Comparison of ENCODE assay signal across 9 mouse cellular contexts in the genomic region with DNA sequence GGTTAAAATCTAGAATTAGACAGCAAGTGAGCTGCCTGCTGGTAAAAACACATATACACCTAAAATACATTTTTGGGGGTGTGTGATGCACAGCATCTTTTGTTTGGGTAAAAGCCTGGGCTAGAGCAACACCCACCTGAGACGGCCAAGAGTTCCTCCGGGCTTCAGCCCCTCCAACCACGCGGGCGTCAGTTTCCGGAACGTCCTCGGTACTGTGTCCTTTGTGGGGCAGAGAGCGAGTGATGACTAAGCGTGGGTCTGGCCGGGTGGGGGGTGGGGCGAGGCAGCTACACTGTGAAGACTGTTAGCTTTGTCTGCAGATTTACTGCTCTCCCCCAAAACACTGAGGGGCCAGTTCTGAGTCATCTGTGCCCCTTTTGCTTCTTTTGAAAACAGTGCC. TPM values are rescaled to one million over a fixed set of nuclear protein-coding genes. Genes with fewer than 3 reads are reported as not detected.
DNase-seq lines count a peak whose midpoint lies in the region; ATAC-seq and TF ChIP-seq lines count a peak whose summit lies in the region.
"Had no signal": no experiment of that assay in that cellular context is flagged by ENCODE, and none has a peak within 500 bp of the region (broad histone marks: within the 10 kb centered on the region; RNA-seq: fewer than 3 reads in every experiment).

No protein-coding gene starts in this region.

- DNase-seq in right cerebral cortex, adult 2 months (ENCODE audit: low spot score in 2 of 2), result peak; percentile 48 to 51
- no peak for DNase-seq in right cerebral cortex, postnatal 10 days (ENCODE audit: low spot score in 2 of 2)
- peak; percentile 46 for DNase-seq in urinary bladder, postnatal 25 days (ENCODE audit: low spot score)
- no peak for DNase-seq in gastrocnemius, postnatal 4 days (ENCODE audit: low spot score in 2 of 2)
- no peak for DNase-seq in retina, postnatal 1 day
- DNase-seq: cerebellum, postnatal 10 days had no signal

- TF ChIP-seq CTCF in bone marrow macrophage, adult 2 months (IDR thresholded peaks at IDR 0.05; ENCODE audit: low read depth, low read length), result no peak

- peaks cover 25% of the 10 kb centered on the region for H3K4me1 ChIP-seq in bone marrow macrophage, adult 2 months (ENCODE audit: control insufficient read depth, insufficient read depth, low read length)
- H3K4me1 ChIP-seq in midbrain, embryonic 15.5 days, result no peaks in the 10 kb centered on the region

- no peaks in the 10 kb centered on the region for H3K9me3 ChIP-seq in midbrain, embryonic 15.5 days

- peak overlapping the region; percentile 51 for H3K4me3 ChIP-seq in bone marrow macrophage, adult 2 months (ENCODE audit: insufficient read depth, low read length)
- H3K4me3 ChIP-seq in macrophage (ENCODE audit: inconsistent target), result peak overlapping the region; percentile 11; the same call in 1 of the 2 replicates
- H3K4me3 ChIP-seq in midbrain, embryonic 15.5 days, result no peak overlapping the region

- ATAC-seq in midbrain, embryonic 15.5 days (replicated peaks), result no peak

- H3K27ac ChIP-seq in bone marrow macrophage, adult 2 months (ENCODE audit: insufficient read depth, low read depth, low read length), result peak overlapping the region; percentile 76
- H3K27ac ChIP-seq in macrophage, result peak overlapping the region; percentile 89
- H3K27ac ChIP-seq in midbrain, embryonic 15.5 days, result no peak overlapping the region

- H3K36me3 ChIP-seq in macrophage (ENCODE audit: inconsistent target), result peaks cover 8% of the 10 kb centered on the region; the same call in 1 of the 2 replicates
- H3K36me3 ChIP-seq in midbrain, embryonic 15.5 days (replicated peaks), result no peaks in the 10 kb centered on the region

- H3K4me2 ChIP-seq in midbrain, embryonic 15.5 days, result no peak overlapping the region

- no peak overlapping the region for H3K9ac ChIP-seq in midbrain, embryonic 15.5 days

- WGBS in macrophage (ENCODE audit: missing documents), result 0% methylated on average over 12 of the region's 12 CpGs
- 69% methylated on average over 12 of the region's 12 CpGs for WGBS in midbrain, embryonic 15.5 days

- H3K79me2 ChIP-seq in macrophage (ENCODE audit: inconsistent target), result no peaks in the 10 kb centered on the region

- 0 out of 2 replicates have a peak, but pooled peaks cover 2% of the 10 kb centered on the region for H3K27me3 ChIP-seq in midbrain, embryonic 15.5 days (replicated peaks)

- no peak for TF ChIP-seq POLR2A in bone marrow macrophage, adult 2 months (IDR thresholded peaks at IDR 0.05; ENCODE audit: borderline replicate concordance, low read depth, low read length)

RNA-seq across cellular contexts. Expression of gene Cela1, which starts 0.7 kb away (rescaled TPM):
- 4.9 and 5.1 TPM in 2 replicates for polyA plus RNA-seq in bone marrow macrophage, adult 2 months (2012; ENCODE audit: insufficient read depth, insufficient read length, missing spikeins)
- total RNA-seq in macrophage (2018; cell fraction: chromatin; rRNA removed), result 10 to 100 TPM in 13 of 26 experiments, 1 to 10 TPM in 12, not detected in 1; 1.1 to 29.7 (median 10.3) TPM
- total RNA-seq in macrophage (2018; cell fraction: cytosol; rRNA removed), result 10 to 100 TPM; 14.4 to 38.7 (median 22.4) TPM
- 10 to 100 TPM in 15 of 26 experiments, 1 to 10 TPM in 11; 1.5 to 36.4 (median 11.3) TPM for total RNA-seq in macrophage (2018; cell fraction: nucleus; rRNA removed)
- polyA plus RNA-seq in macrophage (2018), result 19.3 to 52.8 TPM (median 22.6 TPM) in 3 replicates
- polyA plus RNA-seq in midbrain, embryonic 15.5 days (2015; fragmentation: Nextera tagmentation; extraction: Ambion mirVana), result 1.0 and 1.2 TPM in 2 replicates
- under 1 TPM; 0.70 to 0.74 TPM for total RNA-seq in gastrocnemius, postnatal 4 days (2021)

RNA-seq across cellular contexts. Expression of gene Bin2, which starts 17.6 kb away (rescaled TPM):
- polyA plus RNA-seq in bone marrow macrophage, adult 2 months (2012; ENCODE audit: insufficient read depth, insufficient read length, missing spikeins), result 132 and 135 TPM in 2 replicates
- 100 to 1,000 TPM in 7 of 26 experiments, 10 to 100 TPM in 15, 1 to 10 TPM in 4; 2.3 to 143 (median 67.4) TPM for total RNA-seq in macrophage (2018; cell fraction: chromatin; rRNA removed)
- 10 to 100 TPM; 22.9 to 67.0 (median 46.1) TPM for total RNA-seq in macrophage (2018; cell fraction: cytosol; rRNA removed)
- total RNA-seq in macrophage (2018; cell fraction: nucleus; rRNA removed), result 100 to 1,000 TPM in 3 of 26 experiments, 10 to 100 TPM in 21, 1 to 10 TPM in 2; 8.6 to 110 (median 52.7) TPM
- polyA plus RNA-seq in macrophage (2018), result 51.1 to 71.1 TPM (median 65.5 TPM) in 3 replicates
- 0.96 and 1.0 TPM in 2 replicates for polyA plus RNA-seq in midbrain, embryonic 15.5 days (2015; fragmentation: Nextera tagmentation; extraction: Ambion mirVana)
- total RNA-seq in gastrocnemius, postnatal 4 days (2021), result 1 to 10 TPM; 1.6 to 2.3 TPM

RNA-seq across cellular contexts. Expression of gene Galnt6, which starts 42.2 kb away (rescaled TPM):
- 11.5 and 14.9 TPM in 2 replicates for polyA plus RNA-seq in bone marrow macrophage, adult 2 months (2012; ENCODE audit: insufficient read depth, insufficient read length, missing spikeins)
- 100 to 1,000 TPM in 4 of 26 experiments, 10 to 100 TPM in 22; 22.7 to 151 (median 51.9) TPM for total RNA-seq in macrophage (2018; cell fraction: chromatin; rRNA removed)
- total RNA-seq in macrophage (2018; cell fraction: cytosol; rRNA removed), result 10 to 100 TPM; 50.1 to 91.9 (median 68.9) TPM
- total RNA-seq in macrophage (2018; cell fraction: nucleus; rRNA removed), result 100 to 1,000 TPM in 16 of 26 experiments, 10 to 100 TPM in 10; 40.2 to 153 (median 105) TPM
- 63.8 to 75.4 TPM (median 64.7 TPM) in 3 replicates for polyA plus RNA-seq in macrophage (2018)
- 0.11 and 0.22 TPM in 2 replicates for polyA plus RNA-seq in midbrain, embryonic 15.5 days (2015; fragmentation: Nextera tagmentation; extraction: Ambion mirVana)
- total RNA-seq in gastrocnemius, postnatal 4 days (2021), result under 1 TPM; 0.80 to 0.96 TPM

RNA-seq across cellular contexts. Expression of gene Smagp, which starts 50.2 kb away (rescaled TPM):
- 94.1 and 103 TPM in 2 replicates for polyA plus RNA-seq in bone marrow macrophage, adult 2 months (2012; ENCODE audit: insufficient read depth, insufficient read length, missing spikeins)
- 10 to 100 TPM in 7 of 26 experiments, 1 to 10 TPM in 15, not detected in 4; 1.0 to 34.6 (median 4.7) TPM for total RNA-seq in macrophage (2018; cell fraction: chromatin; rRNA removed)
- total RNA-seq in macrophage (2018; cell fraction: cytosol; rRNA removed), result 100 to 1,000 TPM in 1 of 26 experiments, 10 to 100 TPM in 20, 1 to 10 TPM in 5; 8.0 to 123 (median 38.7) TPM
- 10 to 100 TPM in 13 of 26 experiments, 1 to 10 TPM in 13; 2.4 to 50.5 (median 11.4) TPM for total RNA-seq in macrophage (2018; cell fraction: nucleus; rRNA removed)
- polyA plus RNA-seq in macrophage (2018), result 54.7 to 86.5 TPM (median 73.9 TPM) in 3 replicates
- polyA plus RNA-seq in midbrain, embryonic 15.5 days (2015; fragmentation: Nextera tagmentation; extraction: Ambion mirVana), result 4.0 and 4.9 TPM in 2 replicates
- 10 to 100 TPM in 1 of 2 experiments, 1 to 10 TPM in 1; 9.1 to 12.3 TPM for total RNA-seq in gastrocnemius, postnatal 4 days (2021)

Comparison
In these comparisons a context has a peak if more than half of its experiments do, and no peak if none do; other contexts are left out.
1. DNase-seq: peak in right cerebral cortex, adult 2 months (2 of 2) and urinary bladder, postnatal 25 days (single experiment); none in right cerebral cortex, postnatal 10 days (0 of 2), gastrocnemius, postnatal 4 days (0 of 2) and retina, postnatal 1 day (single experiment).
2. RNA of gene Bin2, which starts 17.6 kb away (polyA plus RNA-seq): 132 to 135 TPM in bone marrow macrophage, adult 2 months and 51.1 to 71.1 TPM in macrophage; 0.96 to 1.0 TPM in midbrain, embryonic 15.5 days; every median in the first group is over 10 times any median in the second.
3. RNA of gene Galnt6, which starts 42.2 kb away (polyA plus RNA-seq): 63.8 to 75.4 TPM in macrophage and 11.5 to 14.9 TPM in bone marrow macrophage, adult 2 months; 0.11 to 0.22 TPM in midbrain, embryonic 15.5 days; every median in the first group is over 10 times any median in the second.